Mouse (Mus musculus): Measurements from ENCODE around the gene Elk3. TPM values are rescaled to one million over a fixed set of nuclear protein-coding genes. Genes with fewer than 3 reads are reported as not detected.

The Elk3 gene
- polyA plus RNA-seq, 1 experiment from 2014 or later = 57.7 TPM

DNA sequence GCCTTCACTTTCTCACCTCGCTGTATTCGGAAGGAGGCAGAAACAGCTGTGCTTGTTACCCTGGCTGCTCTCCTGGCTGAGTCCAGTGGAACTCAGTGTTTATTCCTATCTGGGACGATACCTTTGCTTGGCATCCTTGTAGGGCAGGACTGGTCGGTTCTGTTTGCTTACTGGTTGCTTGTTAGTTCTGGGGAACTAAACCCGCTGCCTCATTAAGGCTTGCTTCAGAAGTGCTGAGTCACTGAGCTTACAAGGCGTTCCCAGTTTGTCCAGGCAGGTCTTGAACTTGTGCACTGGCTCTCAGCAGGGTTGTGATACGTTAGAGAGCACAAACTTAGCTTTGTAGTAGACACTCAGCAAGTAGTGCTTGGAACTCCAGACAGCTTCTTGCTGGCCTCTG, 97.6 kb downstream of the Elk3 start:
- DNase-seq = no peak
- H3K4me3 ChIP-seq (ENCODE audit: low read depth, low read length) = no peak overlapping the region
- no peaks in the 10 kb centered on the region for H3K9me3 ChIP-seq (ENCODE audit: low read depth, low read length)
- no peak for ATAC-seq (ENCODE audit: insufficient read depth)
- H3K36me3 ChIP-seq (ENCODE audit: insufficient read depth) = peaks cover 60% of the 10 kb centered on the region
- no peaks in the 10 kb centered on the region for H3K4me1 ChIP-seq (ENCODE audit: insufficient read depth)
- no peak overlapping the region for H3K4me2 ChIP-seq
- no peak overlapping the region for H3K27ac ChIP-seq (ENCODE audit: low read depth)
- no peak for TF ChIP-seq CTCF (IDR thresholded peaks at IDR 0.05; ENCODE audit: low read depth)
- WGBS = 73% methylated on average over 7 of the region's 7 CpGs
- H3K27me3 ChIP-seq (ENCODE audit: insufficient read depth, low read length) = no peaks in the 10 kb centered on the region
- H3K9ac ChIP-seq = no peak overlapping the region

DNA sequence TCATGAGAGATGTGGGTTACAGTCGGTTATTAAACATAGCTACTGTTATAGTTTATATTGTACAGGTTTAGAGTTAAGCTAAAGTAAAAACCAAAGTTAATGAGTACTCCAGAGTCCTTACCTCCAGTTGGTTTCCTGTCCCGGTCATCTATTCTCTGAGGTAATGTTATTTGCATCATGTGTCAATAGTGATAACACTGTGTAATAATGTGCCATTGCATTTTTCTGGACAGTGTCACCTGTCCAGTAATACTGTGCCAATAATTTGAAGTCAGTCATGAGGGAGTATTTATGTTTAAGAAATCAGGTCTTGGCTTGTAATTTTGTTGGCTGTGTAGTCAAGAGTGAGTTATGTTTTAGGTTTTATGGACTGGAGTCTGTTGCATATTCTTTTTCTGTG, 98.2 kb downstream of the Elk3 start:
- H3K4me3 ChIP-seq (ENCODE audit: low read depth, low read length) = no peak overlapping the region
- WGBS = 82% methylated on average over 2 of the region's 2 CpGs
- ATAC-seq (ENCODE audit: insufficient read depth) (no peak), DNase-seq (no peak)
- no peak overlapping the region for H3K27ac ChIP-seq (ENCODE audit: low read depth)
- no peaks in the 10 kb centered on the region for H3K9me3 ChIP-seq (ENCODE audit: low read depth, low read length)
- no peaks in the 10 kb centered on the region for H3K27me3 ChIP-seq (ENCODE audit: insufficient read depth, low read length)
- no peak overlapping the region for H3K9ac ChIP-seq
- H3K4me1 ChIP-seq (ENCODE audit: insufficient read depth) = no peaks in the 10 kb centered on the region
- H3K36me3 ChIP-seq (ENCODE audit: insufficient read depth) = peaks cover 54% of the 10 kb centered on the region
- TF ChIP-seq CTCF (IDR thresholded peaks at IDR 0.05; ENCODE audit: low read depth) = no peak
- H3K4me2 ChIP-seq = no peak overlapping the region

DNA sequence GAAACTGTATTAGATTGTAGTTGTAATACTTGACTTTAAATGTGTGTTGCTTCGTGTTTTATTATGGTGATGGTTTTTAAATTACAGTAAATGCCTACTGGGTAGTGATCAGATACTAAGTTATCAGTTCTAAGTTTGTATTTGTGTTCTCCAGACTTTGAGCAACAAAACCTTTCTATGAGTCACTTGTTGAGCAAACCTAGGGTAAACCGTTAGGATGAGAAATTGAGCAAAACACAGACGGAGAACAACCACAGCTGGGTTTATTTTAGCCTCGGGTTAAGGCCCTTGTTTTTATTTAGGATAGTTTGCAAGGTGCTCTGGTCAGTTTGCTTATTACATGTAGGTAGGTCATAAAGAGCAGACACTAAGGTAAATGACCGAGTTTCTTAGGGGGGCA, 103.8 kb downstream of the Elk3 start:
- H3K9ac ChIP-seq = no peak overlapping the region
- 0 out of 2 replicates have a peak, but pooled peaks cover 8% of the 10 kb centered on the region for H3K36me3 ChIP-seq (ENCODE audit: insufficient read depth)
- H3K4me2 ChIP-seq = no peak overlapping the region
- TF ChIP-seq CTCF (IDR thresholded peaks at IDR 0.05; ENCODE audit: low read depth) = no peak
- H3K4me3 ChIP-seq (ENCODE audit: low read depth, low read length) = no peak overlapping the region
- H3K27me3 ChIP-seq (ENCODE audit: insufficient read depth, low read length) = no peaks in the 10 kb centered on the region
- no peak for ATAC-seq (ENCODE audit: insufficient read depth)
- DNase-seq = no peak
- no peaks in the 10 kb centered on the region for H3K9me3 ChIP-seq (ENCODE audit: low read depth, low read length)
- 80% methylated on average over 5 of the region's 5 CpGs for WGBS
- no peak overlapping the region for H3K27ac ChIP-seq (ENCODE audit: low read depth)
- no peaks in the 10 kb centered on the region for H3K4me1 ChIP-seq (ENCODE audit: insufficient read depth)

DNA sequence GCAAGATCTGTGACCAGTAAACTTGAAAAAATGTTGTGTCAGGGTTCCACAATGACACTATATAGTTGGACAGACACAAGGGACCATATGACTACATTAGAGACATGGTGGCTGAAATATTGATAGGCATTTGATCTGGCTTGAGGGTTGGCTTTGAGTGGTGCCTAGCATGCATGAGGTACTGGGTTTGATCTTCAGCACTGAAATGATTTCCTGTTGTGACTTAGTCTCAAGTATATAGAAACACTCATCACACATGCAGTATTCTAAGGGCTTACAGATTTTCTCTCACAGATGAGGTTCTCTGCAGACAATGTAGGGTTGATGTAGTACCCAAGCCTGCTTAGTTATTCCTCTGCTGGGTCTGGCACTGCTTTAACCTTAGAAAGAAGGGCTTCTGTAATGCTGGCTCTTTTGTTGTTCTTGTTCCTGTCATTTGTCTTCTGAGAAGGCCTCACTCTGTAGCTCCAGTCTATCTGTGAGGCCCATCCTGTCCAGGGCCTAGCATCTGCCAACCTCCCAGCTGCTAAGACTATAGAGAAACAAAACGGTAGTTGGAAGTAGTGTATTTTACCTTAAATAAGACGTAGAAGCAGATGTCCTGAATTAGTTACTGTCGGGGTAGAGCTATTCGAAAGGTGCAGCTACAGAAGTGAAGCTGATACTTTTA, 105.5 kb downstream of the Elk3 start:
- Histone ChIP-seq H3K9me3 (ENCODE audit: low read depth, low read length) (no peaks in the 10 kb centered on the region), H3K36me3 (ENCODE audit: insufficient read depth) (0 out of 2 replicates have a peak, but pooled peaks cover 3% of the 10 kb centered on the region), H3K4me1 (ENCODE audit: insufficient read depth) (no peaks in the 10 kb centered on the region), H3K4me3 (ENCODE audit: low read depth, low read length) (no peak overlapping the region), H3K9ac (no peak overlapping the region), H3K27me3 (ENCODE audit: insufficient read depth, low read length) (no peaks in the 10 kb centered on the region), H3K27ac (ENCODE audit: low read depth) (no peak overlapping the region), H3K4me2 (no peak overlapping the region)
- ATAC-seq (ENCODE audit: insufficient read depth) (no peak), DNase-seq (no peak)
- 85% methylated on average over 4 of the region's 4 CpGs for WGBS
- no peak for TF ChIP-seq CTCF (IDR thresholded peaks at IDR 0.05; ENCODE audit: low read depth)

DNA sequence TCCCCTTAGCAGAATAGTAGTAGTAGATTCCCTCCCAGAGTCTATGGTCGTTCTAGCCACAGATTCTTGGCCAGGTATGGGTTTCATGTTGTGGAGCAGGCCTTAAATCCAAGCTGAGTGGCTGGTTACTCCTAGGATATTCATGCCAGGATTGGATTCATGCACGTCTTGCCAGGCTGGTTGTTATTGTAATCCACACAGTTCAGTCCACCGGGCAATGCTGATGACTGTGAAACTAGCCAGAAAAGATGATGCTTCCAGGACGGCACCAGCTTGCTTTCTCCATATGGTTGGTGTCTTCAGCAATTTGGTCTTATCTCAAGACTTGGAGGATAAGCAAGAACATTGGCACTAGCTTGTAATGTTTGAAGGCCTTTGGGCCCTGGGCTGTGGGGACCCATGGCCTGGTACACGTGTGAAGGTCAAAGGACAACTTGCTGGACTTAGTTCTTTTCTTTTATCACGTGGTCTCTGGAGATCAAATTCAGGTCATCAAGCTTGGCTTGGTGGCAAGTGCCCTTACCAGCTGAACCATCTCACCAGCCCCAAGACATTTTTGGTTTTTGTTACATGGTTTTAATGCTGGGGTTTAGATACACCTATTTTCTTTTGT, 109.0 kb downstream of the Elk3 start:
- H3K36me3 ChIP-seq (ENCODE audit: insufficient read depth) = 0 out of 2 replicates have a peak, but pooled peaks cover 8% of the 10 kb centered on the region
- H3K9me3 ChIP-seq (ENCODE audit: low read depth, low read length) = no peaks in the 10 kb centered on the region
- H3K27ac ChIP-seq (ENCODE audit: low read depth) = no peak overlapping the region
- 78% methylated on average over 6 of the region's 6 CpGs for WGBS
- no peak for TF ChIP-seq CTCF (IDR thresholded peaks at IDR 0.05; ENCODE audit: low read depth)
- H3K9ac ChIP-seq = no peak overlapping the region
- H3K4me3 ChIP-seq (ENCODE audit: low read depth, low read length) = no peak overlapping the region
- DNase-seq (no peak), ATAC-seq (ENCODE audit: insufficient read depth) (no peak)
- no peaks in the 10 kb centered on the region for H3K4me1 ChIP-seq (ENCODE audit: insufficient read depth)
- H3K4me2 ChIP-seq = no peak overlapping the region
- H3K27me3 ChIP-seq (ENCODE audit: insufficient read depth, low read length) = no peaks in the 10 kb centered on the region

DNA sequence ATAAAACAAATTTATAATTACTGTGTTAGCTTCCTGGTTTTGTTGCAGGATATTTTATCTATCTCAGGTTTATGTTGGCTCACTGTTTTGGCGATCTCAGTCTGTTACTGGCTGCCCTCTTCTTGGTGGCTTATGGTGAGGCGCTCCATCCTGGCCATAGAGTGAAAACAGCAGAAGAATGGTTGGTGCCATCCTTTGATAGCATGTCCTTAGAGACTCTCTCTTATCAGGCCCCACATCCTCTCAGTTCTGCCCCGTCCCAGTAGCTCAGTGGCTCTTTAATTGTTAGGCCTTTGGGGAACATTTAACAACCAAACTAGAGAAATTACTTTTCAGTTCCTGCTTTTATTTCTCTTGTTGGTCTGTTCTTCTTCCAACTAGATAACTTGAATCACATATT, 112.0 kb downstream of the Elk3 start:
- DNase-seq (no peak), ATAC-seq (ENCODE audit: insufficient read depth) (no peak)
- Histone ChIP-seq H3K36me3 (ENCODE audit: insufficient read depth) (0 out of 2 replicates have a peak, but pooled peaks cover 8% of the 10 kb centered on the region), H3K27me3 (ENCODE audit: insufficient read depth, low read length) (no peaks in the 10 kb centered on the region), H3K4me3 (ENCODE audit: low read depth, low read length) (no peak overlapping the region), H3K27ac (ENCODE audit: low read depth) (no peak overlapping the region), H3K4me2 (no peak overlapping the region), H3K4me1 (ENCODE audit: insufficient read depth) (peaks cover 4% of the 10 kb centered on the region), H3K9me3 (ENCODE audit: low read depth, low read length) (no peaks in the 10 kb centered on the region), H3K9ac (no peak overlapping the region)
- TF ChIP-seq CTCF (IDR thresholded peaks at IDR 0.05; ENCODE audit: low read depth) = no peak
- 85% methylated on average over 3 of the region's 3 CpGs for WGBS

Other genes with a start within 250 kb of the Elk3 start
- 0.45 and 0.70 TPM in 2 replicates for gene Cfap54, start 229.5 kb downstream of the Elk3 start, polyA plus RNA-seq (2014; fragmentation: Nextera tagmentation; extraction: Ambion mirVana)
- 25.3 and 25.9 TPM in 2 replicates for gene Cdk17, start 150.3 kb downstream of the Elk3 start, polyA plus RNA-seq (2014; fragmentation: Nextera tagmentation; extraction: Ambion mirVana)
- gene Lta4h, start 142.3 kb upstream of the Elk3 start, polyA plus RNA-seq (2014; fragmentation: Nextera tagmentation; extraction: Ambion mirVana) = 209 and 219 TPM in 2 replicates
- gene Hal, start 177.6 kb upstream of the Elk3 start, polyA plus RNA-seq (2014; fragmentation: Nextera tagmentation; extraction: Ambion mirVana) = 0.29 TPM in 1 of 2 replicates, not detected in the other
- gene Amdhd1, start 228.9 kb upstream of the Elk3 start, polyA plus RNA-seq (2014; fragmentation: Nextera tagmentation; extraction: Ambion mirVana) = 0.32 and 0.41 TPM in 2 replicates
- 0.35 and 0.76 TPM in 2 replicates for gene Ccdc38, start 229.5 kb upstream of the Elk3 start, polyA plus RNA-seq (2014; fragmentation: Nextera tagmentation; extraction: Ambion mirVana)

Data from lung, embryonic 14.5 days (tissue).